Mouse (Mus musculus): ENCODE data around the gene Timp2.

- no peak for TF ChIP-seq CTCF (IDR thresholded peaks at IDR 0.05; ENCODE audit: borderline replicate concordance, control insufficient read depth, extremely low read depth, insufficient read depth, low read length, poor library complexity)
- TF ChIP-seq POLR2A (IDR thresholded peaks at IDR 0.05; ENCODE audit: control insufficient read depth, extremely low read depth, insufficient read depth, low read length, poor library complexity): no peak
Observed at GRCm38 (mm10) chr11:118405311-118405710, 49.8 kb upstream of the Timp2 start.
